Mouse (Mus musculus) cerebellum, adult 18-20 months (tissue): ENCODE data around the gene Gm17428.
A peak's percentile ranks its signal among the peaks of the same experiment; 100 is the strongest.
"Not testable (repeated sequence)": the region's sequence is repeated elsewhere in the genome, so short reads cannot be mapped to it uniquely, and the experiment has no call there.

Source experiments
- DNase-seq, 2 experiments: peaks; one replicate each; pipeline ENCODE4 v3.0.0; 2021

The Gm17428 gene

GRCm38 (mm10) chr14:54976633-54977032 is at the start of gene Gm17428:
Gene Gm17428, plus strand, starts transcription at chr14:54976933.
- DNase-seq, result no peak

- DNase-seq, result no peak
These were observed 49.4 kb upstream of the Gm17428 start for GRCm38 (mm10) chr14:54927296-54927695.

- DNase-seq, result no peak
These were observed 46.9 kb upstream of the Gm17428 start for GRCm38 (mm10) chr14:54929801-54930200.

GRCm38 (mm10) chr14:54930431-54930830 is 46.3 kb upstream of the Gm17428 start:
- no peak for DNase-seq

- no peak for DNase-seq
These were observed 44.0 kb upstream of the Gm17428 start, which contains the start of gene Il25 for GRCm38 (mm10) chr14:54932645-54933150. Gene Il25, plus strand, starts transcription at chr14:54932695.

- DNase-seq, result peak; percentile 30 to 51
These were observed 40.6 kb upstream of the Gm17428 start, which contains the start of gene Cmtm5 for GRCm38 (mm10) chr14:54935904-54936830. Gene Cmtm5, plus strand, starts transcription at chr14:54936261.

- DNase-seq, result no peak
These were observed 39.9 kb upstream of the Gm17428 start for GRCm38 (mm10) chr14:54936831-54937160.

- DNase-seq, result no peak
These were observed 39.2 kb upstream of the Gm17428 start for GRCm38 (mm10) chr14:54937361-54938182.

- no peak for DNase-seq
These were observed 38.1 kb upstream of the Gm17428 start for GRCm38 (mm10) chr14:54938431-54939219.

- peak; percentile 61 to 63 for DNase-seq
These were observed 37.1 kb upstream of the Gm17428 start for GRCm38 (mm10) chr14:54939434-54940175.

GRCm38 (mm10) chr14:54940176-54940530 is 36.6 kb upstream of the Gm17428 start:
- DNase-seq, result no peak

- no peak for DNase-seq
These were observed 35.4 kb upstream of the Gm17428 start for GRCm38 (mm10) chr14:54941024-54941978.

- no peak for DNase-seq
These were observed 34.3 kb upstream of the Gm17428 start for GRCm38 (mm10) chr14:54942479-54942878.

- no peak for DNase-seq
These were observed 32.8 kb upstream of the Gm17428 start for GRCm38 (mm10) chr14:54943971-54944370.

GRCm38 (mm10) chr14:54944939-54945338 is 31.8 kb upstream of the Gm17428 start:
- no peak for DNase-seq

- DNase-seq, result no peak
These were observed 30.6 kb upstream of the Gm17428 start for GRCm38 (mm10) chr14:54945975-54946704.

GRCm38 (mm10) chr14:54947008-54947407 is 29.7 kb upstream of the Gm17428 start:
- DNase-seq, result not testable (repeated sequence)

GRCm38 (mm10) chr14:54948781-54949180 is 28.0 kb upstream of the Gm17428 start:
- no peak for DNase-seq

- no peak for DNase-seq
These were observed 26.2 kb upstream of the Gm17428 start for GRCm38 (mm10) chr14:54950493-54950892.

- no peak for DNase-seq
These were observed 25.1 kb upstream of the Gm17428 start for GRCm38 (mm10) chr14:54951587-54951986.
